Mouse (Mus musculus) ES-E14 (cell line): ENCODE results near the gene Patl1. TPM values are rescaled to one million over a fixed set of nuclear protein-coding genes. Genes with fewer than 3 reads are reported as not detected.

Source experiments
- DNase-seq: peaks from one replicate; pipeline ENCODE4 v3.0.0-alpha.2; 2013; ENCODE audit warnings: low read depth, low spot score
- H3K27ac ChIP-seq: 2 replicates; pipeline ENCODE4 v1.5.1; 2012; ENCODE audit warnings: low read depth, mild to moderate bottlenecking, low read length, moderate library complexity, mixed read lengths; ENCODE audit not compliant: poor library complexity, insufficient read depth, severe bottlenecking
- H3K36me3 ChIP-seq: 2 replicates; pipeline ENCODE4 v1.6.1; 2012; ENCODE audit warnings: mild to moderate bottlenecking, low read length, moderate library complexity, mixed read lengths; ENCODE audit not compliant: control insufficient read depth, poor library complexity, insufficient read depth, severe bottlenecking
- H3K4me1 ChIP-seq, 2 experiments: fragments of 150-350 bp in 1 of 2; sonication (generic) in 1 of 2; 2 replicates each; pipeline ENCODE4 v1.6.1; 2012; ENCODE audit warnings: low read length in 2 of 2, mild to moderate bottlenecking in 1 of 2, mixed read lengths in 1 of 2; ENCODE audit not compliant: control insufficient read depth in 2 of 2, insufficient read depth in 2 of 2, poor library complexity in 1 of 2
- H3K4me3 ChIP-seq, 2 experiments: fragments of 150-350 bp in 1 of 2; sonication (generic) in 1 of 2; 2 replicates each; pipeline ENCODE4 v1.5.1; 2012; ENCODE audit warnings: low read length in 2 of 2, low read depth in 1 of 2, mild to moderate bottlenecking in 1 of 2, mixed read lengths in 1 of 2; ENCODE audit not compliant: insufficient read depth in 1 of 2, poor library complexity in 1 of 2, severe bottlenecking in 1 of 2
- H3K9ac ChIP-seq: 2 replicates; pipeline ENCODE4 v1.6.1; 2012; ENCODE audit warnings: low read depth, mild to moderate bottlenecking, low read length, mixed read lengths; ENCODE audit not compliant: poor library complexity, insufficient read depth, severe bottlenecking
- H3K9me3 ChIP-seq: fragments of 150-350 bp; sonication (generic); 2 replicates; pipeline ENCODE4 v1.6.1; 2012; ENCODE audit warnings: low read depth, mild to moderate bottlenecking, low read length; ENCODE audit not compliant: control insufficient read depth, insufficient read depth
- CHD2 ChIP-seq: IDR thresholded peaks from 2 replicates; pipeline ENCODE4 v1.6.1; 2014; ENCODE audit warnings: mild to moderate bottlenecking, low read depth, low read length, inconsistent platforms
- HCFC1 ChIP-seq: IDR thresholded peaks from 2 replicates; pipeline ENCODE4 v1.6.1; 2012; ENCODE audit warnings: low read length, inconsistent platforms, borderline replicate concordance; ENCODE audit not compliant: insufficient read depth
- MAFK ChIP-seq: IDR thresholded peaks from 2 replicates; pipeline ENCODE4 v1.6.1; 2014; ENCODE audit warnings: mild to moderate bottlenecking, low read depth, low read length, inconsistent platforms; ENCODE audit not compliant: insufficient read depth
- ZC3H11A ChIP-seq: IDR thresholded peaks from 2 replicates; pipeline ENCODE4 v1.6.1; 2012; ENCODE audit warnings: low read depth, mild to moderate bottlenecking, inconsistent platforms, low read length, borderline replicate concordance
- ZNF384 ChIP-seq: IDR thresholded peaks from 2 replicates; pipeline ENCODE4 v1.6.1; 2012; ENCODE audit warnings: low read depth, low read length, inconsistent platforms
- in situ Hi-C, 2 experiments: fragments of 600-800 bp; cut with MboI; formaldehyde crosslinking; loops; one replicate each; pipeline ENCODE4 v1.15.1; 2025; ENCODE audit warnings: low sequenced_read_pairs in 2 of 2, inconsistent platforms in 1 of 2; ENCODE audit not compliant: unreplicated experiment in 2 of 2
- total RNA-seq: library from RNA; depleted of rRNA; stranded (reverse); fragments of 300-350 nt; gene quantifications from 2 replicates; pipeline ENCODE4 v1.2.3, GENCODE M21; 2012

The Patl1 gene
- total RNA-seq, 1 experiment = 10.7 TPM

- no peak for DNase-seq
- H3K27ac ChIP-seq = no peak overlapping the region
- no peaks in the 10 kb centered on the region for H3K9me3 ChIP-seq
- in situ Hi-C loops = no loop called here
- no peak overlapping the region for H3K4me3 ChIP-seq
- TF ChIP-seq MAFK (no peak), ZC3H11A (no peak), ZNF384 (no peak), CHD2 (no peak), HCFC1 (no peak)
- no peak overlapping the region for H3K9ac ChIP-seq
- no peaks in the 10 kb centered on the region for H3K36me3 ChIP-seq
- no peaks in the 10 kb centered on the region for H3K4me1 ChIP-seq
Measured at GRCm38 (mm10) chr19:11957846-11958245, 45.6 kb downstream of the Patl1 start.

GRCm38 (mm10) chr19:11964266-11964665 is 52.1 kb downstream of the Patl1 start:
- H3K4me3 ChIP-seq = peak overlapping the region in 1 of 2 experiments; percentile 82; a peak in 2 of 4 replicates
- no peak for TF ChIP-seq CHD2
- TF ChIP-seq HCFC1 = no peak
- in situ Hi-C loops = no loop called here
- H3K36me3 ChIP-seq = no peaks in the 10 kb centered on the region
- DNase-seq = no peak
- H3K9ac ChIP-seq = no peak overlapping the region
- peaks cover 0 to 4% of the 10 kb centered on the region in 2 experiments; a peak in 2 of 4 replicates for H3K4me1 ChIP-seq
- H3K9me3 ChIP-seq = no peaks in the 10 kb centered on the region
- no peak overlapping the region for H3K27ac ChIP-seq

GRCm38 (mm10) chr19:11965023-11965942 is 53.1 kb downstream of the Patl1 start, which contains the start of gene Osbp:
TSS of gene Osbp (plus strand) at chr19:11965941.
- TF ChIP-seq CHD2 = peak; percentile 97
- 0 out of 2 replicates have a peak, but pooled peaks have one; percentile 48 for TF ChIP-seq HCFC1
- no peak for TF ChIP-seq MAFK
- Histone ChIP-seq H3K9ac (peak within 1 kb of the TSS; percentile 81), H3K36me3 (no peaks in the 10 kb centered on the region), H3K27ac (no peak within 1 kb of the TSS; the same call in 1 of the 2 replicates), H3K4me3 (peak within 1 kb of the TSS; percentile 82), H3K9me3 (no peaks in the 10 kb centered on the region), H3K4me1 (peaks cover 0 to 4% of the 10 kb centered on the region in 2 experiments; a peak in 2 of 4 replicates)
- peak; percentile 99 for DNase-seq
- in situ Hi-C loops = no loop called here

GRCm38 (mm10) chr19:11966201-11966636 is 54.0 kb downstream of the Patl1 start:
- no peak overlapping the region for H3K27ac ChIP-seq
- H3K36me3 ChIP-seq = peaks cover 4% of the 10 kb centered on the region
- in situ Hi-C loops = no loop called here
- peak overlapping the region; percentile 81 for H3K9ac ChIP-seq
- no peak for TF ChIP-seq ZNF384
- TF ChIP-seq HCFC1 = no peak
- H3K4me3 ChIP-seq = peak overlapping the region; percentile 81 to 82
- peak; percentile 19 for DNase-seq
- no peaks in the 10 kb centered on the region for H3K9me3 ChIP-seq
- peaks cover 0 to 4% of the 10 kb centered on the region in 2 experiments; a peak in 2 of 4 replicates for H3K4me1 ChIP-seq
